Mouse (Mus musculus) erythroblast, adult 5-6 weeks (primary cell): ENCODE results near the gene Hist1h2bh. TPM values are rescaled to one million over a fixed set of nuclear protein-coding genes. Genes with fewer than 3 reads are reported as not detected.

Experiments
- ATAC-seq: replicated peaks from 2 replicates; pipeline ENCODE4 v1.8.0; 2016; ENCODE audit warnings: moderate number of reproducible peaks, mild to moderate bottlenecking, moderate TSS enrichment, inconsistent platforms; ENCODE audit not compliant: poor library complexity, low FRiP score, severe bottlenecking
- total RNA-seq, 2 experiments: library from RNA; stranded (forward) in 1 of 2; stranded (reverse) in 1 of 2; fragments of 150-400 nt in 1 of 2; fragments of 200-764, 138-1000 nt in 1 of 2; gene quantifications; 2 replicates each; pipeline versions ENCODE4 v1.2.3 to v1.2.4; 2015 to 2017; ENCODE audit warnings: low replicate concordance in 2 of 2

Hist1h2bh gene
- total RNA-seq, 2 experiments from 2014 or later, result 13.4 to 67.3 TPM

- ATAC-seq, result no peak
These were observed 27.2 kb downstream of the Hist1h2bh start for GRCm38 (mm10) chr13:23515826-23516620.

GRCm38 (mm10) chr13:23515281-23515680, 27.9 kb downstream of the Hist1h2bh start:
- no peak for ATAC-seq

GRCm38 (mm10) chr13:23513517-23513916, 29.7 kb downstream of the Hist1h2bh start:
- no peak for ATAC-seq

- ATAC-seq, result no peak
These were observed 33.1 kb downstream of the Hist1h2bh start for GRCm38 (mm10) chr13:23510127-23510526.

- no peak for ATAC-seq
These were observed 36.2 kb downstream of the Hist1h2bh start for GRCm38 (mm10) chr13:23506819-23507515.

- no peak for ATAC-seq
These were observed 36.8 kb downstream of the Hist1h2bh start for GRCm38 (mm10) chr13:23506351-23506750.

- no peak for ATAC-seq
These were observed 37.4 kb downstream of the Hist1h2bh start for GRCm38 (mm10) chr13:23505662-23506345.

- 0 out of 2 replicates have a peak, but pooled peaks have one; percentile 62 for ATAC-seq
These were observed 39.4 kb downstream of the Hist1h2bh start for GRCm38 (mm10) chr13:23503797-23504196.

- ATAC-seq, result no peak
These were observed 40.3 kb downstream of the Hist1h2bh start for GRCm38 (mm10) chr13:23502916-23503315.

GRCm38 (mm10) chr13:23502031-23502567, 41.1 kb downstream of the Hist1h2bh start:
- ATAC-seq, result no peak

GRCm38 (mm10) chr13:23501511-23501910, 41.7 kb downstream of the Hist1h2bh start:
- no peak for ATAC-seq

GRCm38 (mm10) chr13:23500424-23501200, 42.6 kb downstream of the Hist1h2bh start:
- 0 out of 2 replicates have a peak, but pooled peaks have one; percentile 55 for ATAC-seq

- ATAC-seq, result no peak
These were observed 43.2 kb downstream of the Hist1h2bh start for GRCm38 (mm10) chr13:23499943-23500342.

- ATAC-seq, result no peak
These were observed 44.5 kb downstream of the Hist1h2bh start for GRCm38 (mm10) chr13:23498653-23499052.

GRCm38 (mm10) chr13:23497656-23498321, 45.4 kb downstream of the Hist1h2bh start:
- no peak for ATAC-seq

- ATAC-seq, result no peak
These were observed 47.7 kb downstream of the Hist1h2bh start for GRCm38 (mm10) chr13:23495526-23495925.

GRCm38 (mm10) chr13:23491990-23492389, 51.2 kb downstream of the Hist1h2bh start:
- no peak for ATAC-seq
